Mouse (Mus musculus): Measurements from ENCODE around the gene Mdfic.
"Not testable (repeated sequence)": the region's sequence is repeated elsewhere in the genome, so short reads cannot be mapped to it uniquely, and the experiment has no call there.

Mdfic gene

DNA sequence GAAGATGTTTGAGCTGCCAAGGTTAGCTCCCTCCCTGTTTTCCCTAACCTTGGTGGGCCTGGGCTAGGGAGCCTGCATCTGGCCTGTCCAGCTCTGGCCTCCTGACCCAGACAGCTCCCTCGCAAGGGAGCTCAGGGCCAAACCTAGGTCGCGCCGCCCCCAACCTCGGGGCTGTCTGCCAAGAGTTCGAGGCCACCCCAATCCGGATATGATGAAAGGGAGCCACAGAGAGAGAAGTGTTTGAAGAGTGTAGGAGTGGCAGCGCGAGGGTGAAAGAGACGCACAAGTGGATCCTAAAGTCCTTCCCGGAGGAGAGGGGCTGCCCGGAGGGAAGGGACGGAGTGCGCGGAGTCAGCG, at the start of gene Mdfic:
Gene Mdfic, plus strand, starts transcription at position 201 of the 357 bp plus-strand sequence.
- peak; percentile 50 to 78 for DNase-seq (ENCODE audit: low spot score in 2 of 2)

DNA sequence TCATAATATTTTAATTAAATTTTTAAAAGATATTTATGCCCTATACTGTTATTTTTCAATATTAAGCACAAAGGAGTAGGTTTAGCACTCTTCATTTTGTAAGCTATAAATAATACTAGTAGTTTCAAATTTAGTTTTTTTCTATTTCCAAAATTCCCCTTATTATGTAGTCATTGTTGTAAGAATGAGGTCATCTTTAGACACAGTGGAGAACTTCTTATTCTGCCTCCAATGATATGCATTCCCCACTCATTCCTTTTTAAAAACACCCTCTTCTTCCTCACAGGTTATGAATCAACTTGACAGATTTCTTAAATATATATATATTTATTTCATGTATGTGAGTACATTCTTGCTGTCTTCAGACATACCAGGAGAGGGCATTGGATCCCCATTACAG, 49.1 kb upstream of the Mdfic start:
- DNase-seq (ENCODE audit: low spot score in 2 of 2), result no peak

DNA sequence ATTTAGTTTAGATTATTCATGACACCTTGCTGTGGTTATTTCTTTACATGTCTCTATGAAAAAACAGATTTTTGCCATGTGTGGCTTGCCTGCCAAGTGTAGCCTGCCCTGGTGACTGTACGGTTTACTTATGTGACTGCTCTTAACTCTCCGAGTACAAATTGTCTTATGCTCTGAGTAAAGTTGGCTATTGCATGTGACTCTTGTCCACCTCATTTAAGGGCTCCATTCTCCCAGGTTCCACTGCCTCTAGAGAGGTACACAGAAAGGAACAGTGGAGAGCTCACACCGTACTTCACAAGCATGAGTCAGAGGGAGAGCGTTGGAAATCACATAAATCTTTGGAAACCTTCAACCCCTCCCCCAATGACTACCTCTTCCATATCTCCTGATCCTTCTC, 10.4 kb upstream of the Mdfic start:
- DNase-seq (ENCODE audit: low spot score in 2 of 2), result no peak

DNA sequence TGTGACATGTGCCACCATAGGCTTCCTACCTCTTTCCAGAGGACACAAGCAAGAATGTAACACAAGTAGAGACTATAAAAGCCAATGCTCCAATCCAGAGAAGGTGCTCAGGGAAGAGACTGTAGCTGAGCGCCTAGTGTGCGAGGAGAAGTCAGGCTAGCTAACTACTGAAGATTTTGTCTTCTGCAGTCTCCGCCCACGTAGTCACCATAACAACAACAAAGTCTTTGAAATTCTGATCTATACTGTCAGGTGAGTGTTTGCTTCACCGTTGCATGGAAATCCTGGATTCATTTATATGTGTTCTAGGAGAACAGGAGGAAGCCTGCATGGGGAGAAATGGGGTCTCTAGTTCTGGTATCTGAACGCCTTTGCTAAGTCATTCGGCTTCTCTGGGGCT, 9.8 kb upstream of the Mdfic start:
- DNase-seq (ENCODE audit: low spot score in 2 of 2), result no peak

DNA sequence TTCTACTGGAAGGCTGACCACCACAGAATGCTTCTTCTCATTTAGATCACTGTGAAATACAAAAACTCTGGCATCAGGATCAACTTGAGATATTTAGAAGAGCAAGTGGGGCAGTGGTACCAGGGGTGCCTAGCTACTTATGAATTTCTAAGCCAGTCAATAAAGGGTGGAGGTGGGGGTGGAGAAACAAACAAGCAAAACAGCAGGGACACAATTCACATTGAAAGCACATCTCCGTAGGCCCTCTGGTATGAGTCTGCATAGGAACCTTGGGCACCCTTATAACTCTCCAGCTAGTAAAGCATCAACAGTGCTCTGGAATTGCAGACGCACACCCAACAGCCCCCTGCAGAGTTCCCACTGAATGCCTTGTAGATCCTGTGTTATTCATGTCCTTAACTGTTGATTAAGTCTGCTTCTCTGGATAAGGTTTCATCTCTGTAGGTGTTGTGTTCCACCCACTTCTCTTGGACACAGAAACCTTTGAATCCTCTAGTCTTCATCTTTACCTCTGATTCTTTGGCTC, 7.5 kb upstream of the Mdfic start:
- DNase-seq (ENCODE audit: low spot score in 2 of 2), result no peak

DNA sequence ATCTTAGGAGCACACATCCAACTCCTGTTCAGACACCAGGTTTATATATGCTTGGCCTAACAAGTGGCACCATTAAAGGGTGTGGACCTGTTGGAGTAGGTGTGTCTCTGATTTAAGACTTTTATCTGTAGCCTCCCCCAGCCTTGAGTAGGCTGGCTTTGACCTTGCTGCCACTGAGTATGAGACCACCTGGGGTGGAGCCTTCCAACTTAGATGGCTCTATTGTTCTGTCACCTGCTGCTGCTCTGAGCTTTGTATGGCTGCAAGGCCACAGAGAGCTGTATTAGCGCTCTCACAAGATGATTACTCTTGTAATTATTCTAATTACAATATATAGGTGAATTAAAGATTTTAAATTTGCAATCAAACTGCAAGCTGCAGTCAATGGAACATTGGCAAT, 6.4 kb upstream of the Mdfic start:
- not testable (repeated sequence) for DNase-seq (ENCODE audit: low spot score in 2 of 2)

DNA sequence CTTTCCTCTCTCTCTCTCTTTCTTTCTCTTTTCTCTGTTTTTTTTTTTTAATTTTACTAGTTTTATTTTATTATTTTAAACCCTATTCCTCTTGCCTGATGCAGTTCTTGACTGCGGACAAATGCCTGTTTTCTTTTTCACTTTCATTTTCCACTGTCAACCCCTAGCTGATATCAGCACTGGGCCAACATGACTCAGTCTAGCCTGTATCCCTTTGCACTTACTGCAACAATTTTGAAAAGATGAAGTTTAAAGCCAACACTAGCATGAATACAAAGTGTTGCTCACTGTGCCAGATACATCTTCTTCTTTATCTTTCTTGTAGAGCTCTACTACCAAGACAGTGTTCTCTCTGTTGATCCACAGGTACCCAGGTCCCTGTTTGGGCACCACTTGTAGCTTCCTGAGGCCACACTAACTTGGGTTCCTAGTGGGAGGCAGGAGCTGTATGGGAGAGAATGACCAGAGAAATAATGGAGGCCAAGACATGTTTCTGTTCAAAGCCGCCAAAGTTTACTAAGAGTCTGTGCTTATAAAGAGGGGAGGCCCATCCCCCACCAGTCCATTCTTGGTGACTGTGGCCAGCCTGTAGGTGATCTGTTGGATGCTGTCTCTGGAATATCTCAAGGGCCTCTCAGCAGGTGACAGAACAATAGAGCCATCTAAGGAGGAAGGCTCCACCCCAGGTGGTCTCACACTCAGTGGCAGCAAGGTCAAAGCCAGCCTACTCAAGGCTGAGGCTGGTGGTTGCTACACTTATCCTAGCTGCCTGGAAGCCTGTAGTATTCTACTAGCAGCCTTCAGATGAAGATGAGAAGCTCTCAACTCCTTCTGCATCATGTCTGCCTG, 5.2 kb upstream of the Mdfic start:
- no peak for DNase-seq (ENCODE audit: low spot score in 2 of 2)

DNA sequence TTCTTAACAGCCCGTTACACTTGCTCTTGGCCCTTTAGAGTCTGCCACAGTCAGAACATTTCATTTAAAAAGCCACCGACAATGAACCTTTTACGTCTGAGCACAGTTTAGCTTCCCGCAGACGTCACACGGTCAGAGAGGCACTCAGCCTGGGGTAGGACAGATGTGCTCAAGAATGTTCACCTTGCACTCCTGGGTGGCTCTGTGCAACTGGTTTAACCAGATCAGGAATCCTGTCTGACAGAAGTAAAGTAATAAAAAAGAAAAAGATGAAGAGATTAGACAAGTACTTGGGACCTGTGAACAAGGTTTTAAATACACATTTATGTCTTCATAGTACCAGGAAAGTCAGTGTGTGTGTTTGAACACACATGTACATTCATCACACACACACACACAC, 542 bp upstream of the Mdfic start:
- DNase-seq (ENCODE audit: low spot score in 2 of 2), result peak in 1 of 2 experiments; percentile 34

DNA sequence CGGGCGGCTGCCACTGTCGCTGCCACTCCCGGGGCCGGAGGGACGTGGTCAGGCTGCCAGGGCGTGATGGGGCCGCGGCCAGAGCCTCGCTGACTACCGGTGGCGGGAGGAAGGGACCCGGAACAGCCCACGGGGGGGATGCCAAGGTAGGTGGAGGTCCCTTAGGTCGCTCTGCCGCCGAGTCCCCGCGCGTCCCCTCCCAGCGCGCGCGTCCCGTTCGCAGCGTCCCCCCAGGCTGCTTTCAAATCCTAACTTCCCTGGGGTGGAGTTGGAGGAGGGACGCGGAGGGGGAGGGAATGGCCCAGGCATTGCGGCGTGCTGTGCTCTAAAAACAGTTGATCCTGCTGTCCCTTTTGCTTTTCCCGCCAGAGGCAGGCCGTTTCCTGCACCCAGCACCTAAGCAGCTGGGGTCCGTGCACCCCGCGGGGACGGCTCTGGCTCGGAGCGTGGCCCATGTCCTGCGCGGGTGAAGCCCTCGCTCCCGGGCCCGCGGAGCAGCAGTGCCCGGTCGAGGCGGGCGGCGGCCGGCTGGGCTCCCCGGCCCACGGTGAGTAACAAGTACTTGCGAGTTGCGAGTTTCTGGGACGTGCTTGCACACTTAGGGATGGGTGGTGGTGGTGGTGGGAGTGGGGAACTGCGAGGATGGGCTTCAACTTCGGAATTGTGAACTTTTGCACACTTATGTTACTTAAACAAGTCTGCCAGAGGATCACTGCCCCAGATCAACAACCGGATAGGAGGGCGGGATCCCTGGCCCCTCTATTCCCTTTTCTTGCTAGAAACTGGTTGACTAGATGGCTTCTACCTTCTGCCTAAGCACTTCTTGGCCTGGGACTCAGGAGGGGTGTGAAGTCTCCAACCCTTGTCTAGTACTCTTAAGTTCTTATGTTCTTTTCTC, 606 bp downstream of the Mdfic start:
- DNase-seq (ENCODE audit: low spot score in 2 of 2), result peak; percentile 69 to 72

DNA sequence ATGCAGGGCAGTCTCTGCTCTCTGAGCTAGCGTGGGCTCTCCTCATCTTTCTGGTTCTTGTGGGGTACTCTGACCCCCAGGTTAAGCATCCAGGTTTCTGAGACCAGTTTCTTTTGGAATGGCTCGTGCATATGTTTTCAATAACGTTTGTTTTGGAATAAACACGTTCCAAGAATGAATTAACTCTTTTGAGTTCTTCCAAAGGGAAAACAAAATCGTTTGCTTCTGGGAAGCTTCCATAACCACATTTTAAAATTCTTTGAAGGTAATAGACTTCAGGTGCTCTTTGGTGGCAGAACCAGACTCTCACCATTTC, 1.2 kb downstream of the Mdfic start:
- DNase-seq (ENCODE audit: low spot score in 2 of 2), result no peak

DNA sequence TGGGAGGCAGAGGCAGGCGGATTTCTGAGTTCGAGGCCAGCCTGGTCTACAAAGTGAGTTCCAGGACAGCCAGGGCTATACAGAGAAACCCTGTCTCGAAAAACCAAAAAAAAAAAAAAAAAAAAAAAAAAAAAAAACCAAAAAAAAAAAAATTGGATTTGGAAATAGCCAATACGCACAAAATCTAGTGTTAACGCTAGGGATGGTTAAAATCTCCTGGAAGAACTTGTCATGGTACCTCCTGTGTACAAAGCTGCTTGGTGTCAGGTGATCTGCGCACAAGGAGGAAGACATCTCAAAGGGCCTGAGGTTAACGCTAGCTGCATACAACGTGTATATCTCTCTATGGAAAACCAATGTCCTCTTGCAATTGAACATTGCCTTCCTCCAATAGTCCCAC, 2.2 kb downstream of the Mdfic start:
- not testable (repeated sequence) for DNase-seq (ENCODE audit: low spot score in 2 of 2)

DNA sequence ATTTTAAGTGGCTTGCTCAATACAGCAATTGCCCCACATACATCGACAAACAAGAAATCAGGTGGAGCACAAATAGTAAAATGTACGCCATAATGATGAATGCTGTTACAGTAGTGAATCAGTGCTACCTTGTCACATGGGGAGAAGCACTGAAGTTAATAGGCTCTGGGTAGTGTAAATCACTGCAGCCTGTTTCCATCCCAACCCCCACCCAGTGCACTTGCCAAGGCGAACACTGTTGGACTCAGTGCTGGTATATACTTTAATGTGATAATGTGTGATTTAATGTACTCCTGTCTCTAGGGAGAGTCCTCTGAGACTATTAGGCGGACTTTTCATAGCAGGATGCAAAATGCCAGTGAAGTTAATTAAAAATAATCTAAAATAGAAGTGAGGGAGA, 3.8 kb downstream of the Mdfic start:
- no peak for DNase-seq (ENCODE audit: low spot score in 2 of 2)

DNA sequence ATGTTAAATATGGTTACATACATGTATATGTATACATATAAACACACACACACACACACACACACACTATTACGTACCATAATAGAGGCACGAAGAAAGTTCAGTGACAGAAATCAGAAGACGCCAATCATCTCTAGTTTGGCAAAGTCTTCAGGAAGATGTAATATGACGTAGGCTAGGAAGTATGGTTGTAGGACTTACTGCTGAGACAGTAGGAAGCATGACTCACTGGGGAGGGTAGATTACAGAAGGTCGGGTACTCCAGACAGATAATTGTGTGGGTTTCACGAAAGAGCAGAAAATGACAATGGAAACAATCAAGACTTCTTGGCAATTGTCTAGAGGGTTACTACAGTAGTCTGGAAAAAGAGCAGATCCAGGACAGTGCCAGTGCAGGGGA, 6.0 kb downstream of the Mdfic start:
- no peak for DNase-seq (ENCODE audit: low spot score in 2 of 2)

DNA sequence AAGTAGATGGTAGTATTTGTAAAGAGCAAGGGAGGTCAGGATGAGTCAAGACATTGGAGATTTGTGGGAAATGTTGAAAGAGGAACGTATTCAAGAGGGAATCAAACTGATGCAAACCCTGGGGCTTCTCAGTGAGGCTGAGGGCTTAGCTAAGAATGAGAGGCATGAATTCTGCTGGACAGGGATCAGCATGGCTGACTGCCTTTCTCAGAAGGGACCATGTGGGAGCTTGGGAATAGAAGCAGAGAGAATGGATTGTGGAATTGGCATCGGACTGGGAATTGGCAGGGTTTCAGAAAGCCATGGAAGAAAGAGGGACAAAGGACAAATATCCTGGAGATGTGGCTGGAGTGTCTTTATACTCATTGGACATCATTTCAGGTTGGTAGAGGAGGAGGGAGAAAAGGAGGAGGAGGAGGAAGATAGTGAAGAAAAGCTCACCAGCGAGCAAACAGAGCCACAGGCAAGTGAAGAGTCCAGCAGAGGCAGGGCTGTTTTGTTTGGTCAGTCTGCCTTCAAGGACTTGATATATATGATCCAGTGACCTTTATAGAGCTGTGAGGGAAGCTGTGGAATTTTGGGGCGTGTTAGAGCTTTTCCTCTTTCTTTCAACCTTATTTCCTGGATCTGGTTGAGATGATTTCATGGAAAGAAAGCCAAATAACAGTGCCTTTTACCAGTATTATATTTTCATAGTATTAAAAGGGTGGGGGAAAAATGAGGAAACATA, 7.4 kb downstream of the Mdfic start:
- peak in 1 of 2 experiments; percentile 15 for DNase-seq (ENCODE audit: low spot score in 2 of 2)

DNA sequence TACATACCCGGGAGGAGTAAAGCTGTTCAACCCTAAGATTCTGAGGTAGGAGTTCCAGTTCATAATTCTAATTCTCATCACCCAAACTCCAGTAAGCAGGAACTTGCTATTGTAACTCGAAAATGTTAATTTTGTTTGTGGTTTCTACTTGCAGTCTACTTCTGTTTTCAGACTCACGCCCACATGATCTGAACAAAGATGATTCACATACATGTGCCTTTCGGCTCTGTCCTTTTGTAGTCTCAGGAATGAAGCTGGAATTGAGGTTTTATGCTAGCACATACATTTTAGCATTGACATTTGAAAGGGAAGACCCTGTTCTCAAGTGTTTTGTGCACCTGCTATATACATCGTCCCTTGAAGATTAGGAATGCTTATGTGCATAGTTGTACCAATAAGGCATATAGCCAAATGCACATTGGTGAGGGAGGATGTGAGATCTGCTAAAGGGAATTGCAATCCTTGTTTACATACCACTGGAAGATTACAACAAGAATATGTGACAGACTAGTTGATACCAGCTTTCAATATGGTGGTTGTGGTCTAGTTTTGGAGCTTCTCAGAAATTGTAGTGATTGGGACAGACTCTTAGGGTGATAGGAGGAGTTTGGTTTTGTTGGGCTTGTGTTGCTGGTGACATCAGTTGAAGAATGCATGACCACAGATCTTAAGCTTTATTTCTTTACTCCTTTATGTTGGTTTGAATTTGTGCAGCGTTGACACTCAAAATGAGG, 8.6 kb downstream of the Mdfic start:
- no peak for DNase-seq (ENCODE audit: low spot score in 2 of 2)

DNA sequence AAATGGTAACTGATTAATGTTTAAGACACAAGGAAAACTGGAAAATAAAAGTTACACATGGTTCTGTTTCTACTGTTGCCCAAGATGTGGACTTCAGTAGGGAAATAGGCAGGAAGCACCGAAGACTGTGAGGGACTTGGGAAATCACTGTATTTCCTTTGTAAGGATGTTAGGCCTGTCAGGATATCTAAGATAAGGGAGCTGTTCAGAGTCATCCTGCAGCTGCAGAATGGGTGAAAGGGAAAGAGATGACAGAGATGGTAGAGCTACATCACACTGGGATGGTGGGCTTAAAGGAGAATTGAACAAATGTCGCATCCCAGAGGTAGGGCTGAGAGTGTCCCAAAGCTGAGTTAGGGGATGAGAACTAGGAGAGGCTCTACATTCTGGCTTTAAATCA, 9.8 kb downstream of the Mdfic start:
- DNase-seq (ENCODE audit: low spot score in 2 of 2), result no peak

DNA sequence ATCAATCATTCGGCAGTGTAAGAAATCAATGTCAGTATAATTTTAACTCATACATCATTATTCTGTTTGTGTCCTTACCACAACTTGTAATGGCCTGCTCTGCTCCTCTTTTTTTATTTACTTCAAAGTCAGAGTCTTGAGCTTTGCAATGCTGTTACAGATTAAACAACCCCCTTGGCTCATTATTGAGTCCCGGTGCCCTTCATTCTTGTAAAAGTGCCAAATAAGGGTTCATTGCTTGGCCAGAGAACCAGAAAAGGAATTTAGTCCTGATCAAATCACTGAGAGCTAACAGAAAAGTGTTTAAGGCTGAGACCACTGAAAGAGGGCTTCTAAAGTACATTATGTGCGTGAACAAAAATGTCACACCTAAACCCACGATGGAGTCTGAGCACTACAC, 10.2 kb downstream of the Mdfic start:
- no peak for DNase-seq (ENCODE audit: low spot score in 2 of 2)

DNA sequence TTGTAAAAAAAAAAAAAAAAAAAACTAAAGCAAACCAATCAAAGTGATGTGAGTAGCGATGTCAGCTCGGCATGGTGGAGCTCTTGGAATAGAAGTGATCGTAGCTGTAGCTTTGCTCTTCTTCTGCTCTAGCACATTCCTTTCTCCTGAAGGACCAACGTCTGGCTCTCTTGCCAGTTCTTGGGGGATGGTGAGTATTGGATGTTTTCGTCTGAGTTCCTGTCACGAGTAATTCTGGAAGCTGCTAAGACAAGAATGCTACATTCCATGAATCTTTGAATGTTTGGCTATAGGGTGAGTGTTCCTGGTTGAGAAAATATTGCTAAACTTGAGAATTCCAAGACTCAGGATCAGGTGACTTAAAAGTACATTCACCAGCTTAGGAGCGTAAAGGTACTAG, 11.0 kb downstream of the Mdfic start:
- DNase-seq (ENCODE audit: low spot score in 2 of 2), result no peak

DNA sequence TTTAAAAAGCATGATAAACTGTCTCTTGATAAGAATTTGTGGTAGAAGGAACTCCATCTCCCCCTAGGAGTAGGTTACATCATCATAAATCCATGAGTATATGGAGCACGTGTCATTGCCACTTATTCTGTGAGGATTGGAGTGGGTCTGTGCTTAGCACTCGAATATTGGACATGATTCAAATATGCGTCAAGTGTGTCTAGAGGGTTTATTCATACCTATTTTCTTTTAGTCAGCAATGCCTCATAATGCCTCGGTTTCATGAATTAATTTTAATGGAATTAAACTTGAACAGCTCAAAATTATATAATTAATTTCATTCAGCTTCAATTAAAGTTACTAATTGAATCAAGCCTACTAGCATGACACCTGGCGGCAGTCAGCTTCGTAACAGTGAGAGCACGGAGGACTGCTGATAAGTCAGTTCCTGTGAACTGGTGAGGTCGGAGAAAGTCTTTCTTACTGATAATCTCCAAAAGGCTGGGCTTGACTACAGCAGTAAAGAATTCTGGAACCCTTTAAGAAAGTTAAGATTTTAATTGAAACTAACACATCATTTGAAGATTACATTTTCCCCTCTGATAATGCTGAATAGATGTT, 17.0 kb downstream of the Mdfic start:
- no peak for DNase-seq (ENCODE audit: low spot score in 2 of 2)

DNA sequence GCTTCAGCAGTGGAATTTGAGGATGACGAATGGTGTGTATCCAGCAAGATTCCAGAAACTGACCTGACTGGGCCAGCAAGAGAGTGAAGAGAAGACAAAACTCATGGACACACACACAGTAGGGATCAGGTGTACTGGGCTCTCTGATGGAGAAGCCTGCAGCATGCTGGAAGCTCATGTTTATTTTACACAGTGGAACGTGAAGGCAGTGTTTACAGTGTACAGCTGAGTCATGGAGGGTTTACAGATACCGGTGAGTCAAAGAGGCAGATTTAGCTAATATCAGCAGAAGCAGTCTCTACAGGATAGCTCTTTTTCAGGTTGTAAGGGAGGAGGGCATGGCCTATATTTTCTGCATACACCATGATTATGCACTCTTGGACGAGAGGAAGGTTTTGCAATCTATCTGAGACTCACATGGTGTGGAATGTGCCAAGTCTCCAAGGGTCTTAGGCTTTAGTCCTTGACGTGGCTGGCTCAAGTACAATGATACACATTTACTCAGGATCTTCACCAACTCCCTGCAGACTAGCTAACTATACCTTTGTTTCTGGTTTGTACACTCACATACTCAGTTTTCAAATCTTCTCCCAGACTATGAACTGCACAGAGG, 18.0 kb downstream of the Mdfic start:
- DNase-seq (ENCODE audit: low spot score in 2 of 2), result no peak

DNA sequence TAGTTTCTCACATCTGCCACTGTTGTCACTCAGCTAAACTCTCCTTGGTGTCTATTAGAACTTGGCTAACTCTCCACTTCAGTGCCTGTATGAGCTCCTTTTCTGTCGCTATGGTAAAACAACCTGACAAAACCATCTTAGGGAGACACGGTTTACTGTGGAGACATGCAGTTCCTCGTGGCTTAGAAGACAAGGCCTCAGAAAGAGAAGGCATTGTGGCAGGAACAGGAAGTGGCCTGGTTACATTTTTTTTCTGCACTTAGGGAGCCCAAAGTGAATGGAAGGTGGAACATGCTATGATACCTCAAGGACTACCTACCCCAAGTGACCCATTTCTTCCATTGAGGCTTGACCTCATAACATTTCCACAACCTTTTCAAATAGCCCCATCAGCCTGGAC, 18.7 kb downstream of the Mdfic start:
- DNase-seq (ENCODE audit: low spot score in 2 of 2), result no peak
